Mouse (Mus musculus): ENCODE measurements around the gene Ptprj. TPM values are rescaled to one million over a fixed set of nuclear protein-coding genes. Genes with fewer than 3 reads are reported as not detected.

Gene Ptprj
- total and polyA plus RNA-seq, 3 experiments = 6.9 to 8.9 (median 7.3) TPM

GRCm38 (mm10) chr2:90624339-90624738 is 43.9 kb upstream of the Ptprj start:
- Histone ChIP-seq H3K4me1 (ENCODE audit: control insufficient read depth in 1 of 2, insufficient read depth in 2 of 2) (peaks cover 0 to 3% of the 10 kb centered on the region in 2 experiments; a peak in 1 of 4 replicates), H3K4me3 (replicated peaks in 1 of 3; ENCODE audit: low read depth in 2 of 3, low read length in 2 of 3, poor library complexity in 1 of 3) (no peak overlapping the region), H3K9me3 (replicated peaks; ENCODE audit: low read length) (no peaks in the 10 kb centered on the region), H3K9ac (ENCODE audit: insufficient read depth, low read depth) (no peak overlapping the region), H3K36me3 (replicated peaks in 1 of 2; ENCODE audit: control insufficient read depth in 1 of 2, insufficient read depth in 1 of 2, low read length in 1 of 2) (no peaks in the 10 kb centered on the region), H3K4me2 (ENCODE audit: insufficient read depth, low read depth, poor library complexity, severe bottlenecking) (no peak overlapping the region), H3K27ac (ENCODE audit: insufficient read depth, low read depth) (no peak overlapping the region), H3K79me2 (replicated peaks; ENCODE audit: control insufficient read depth, extremely low read depth, insufficient read depth, poor library complexity, severe bottlenecking) (no peaks in the 10 kb centered on the region), H3K27me3 (replicated peaks) (no peaks in the 10 kb centered on the region)
- in situ Hi-C loops (cut with MboI; ENCODE audit: low pct_ligation_motif_present, low pct_unique_long_range_greater_than_20kb, low sequenced_read_pairs) (no loop called here), dilution Hi-C loops (cut with MboI; ENCODE audit: extremely low pct_ligation_motif_present, extremely low pct_unique_long_range_greater_than_20kb, low sequenced_read_pairs) (no loop called here)
- DNase-seq (ENCODE audit: extremely low read depth) = no peak
- TF ChIP-seq MYC (IDR thresholded peaks at IDR 0.05; ENCODE audit: low read depth, low read length) = no peak
- no peak for TF ChIP-seq POLR2AphosphoS2 (IDR thresholded peaks at IDR 0.05; ENCODE audit: low read depth, low read length)
- no peak for TF ChIP-seq JUN (IDR thresholded peaks at IDR 0.05; ENCODE audit: insufficient read depth, low read depth, low read length)
- no peak for TF ChIP-seq MEF2A (IDR thresholded peaks at IDR 0.05; ENCODE audit: borderline replicate concordance, low read depth, low read length)
- no peak for TF ChIP-seq RCOR1 (conservative IDR thresholded peaks at IDR 0.05; ENCODE audit: low read depth, low read length)
- no peak for TF ChIP-seq CHD2 (IDR thresholded peaks at IDR 0.05; ENCODE audit: low read length)
- no peak for TF ChIP-seq ZMIZ1 (IDR thresholded peaks at IDR 0.05; ENCODE audit: low read depth, low read length)
- no peak for TF ChIP-seq NRF1 (IDR thresholded peaks at IDR 0.05; ENCODE audit: low read depth, low read length)
- no peak for TF ChIP-seq JUND (conservative IDR thresholded peaks at IDR 0.05; ENCODE audit: low read depth, low read length)
- TF ChIP-seq USF1 (IDR thresholded peaks at IDR 0.05; ENCODE audit: low read depth, low read length) = no peak
- TF ChIP-seq ZKSCAN1 (IDR thresholded peaks at IDR 0.05; ENCODE audit: borderline replicate concordance, low read depth, low read length) = no peak
- no peak for TF ChIP-seq POLR2A (IDR thresholded peaks at IDR 0.05; ENCODE audit: low read depth, low read length)
- TF ChIP-seq UBTF (IDR thresholded peaks at IDR 0.05; ENCODE audit: low read depth, low read length) = no peak
- TF ChIP-seq ZC3H11A (IDR thresholded peaks at IDR 0.05; ENCODE audit: low read depth, low read length) = no peak
- no peak for TF ChIP-seq E2F4 (IDR thresholded peaks at IDR 0.05; ENCODE audit: insufficient replicate concordance, low read depth, low read length)
- no peak for TF ChIP-seq ELF1 (IDR thresholded peaks at IDR 0.05; ENCODE audit: low read depth, low read length)
- TF ChIP-seq ETS1 (conservative IDR thresholded peaks at IDR 0.05; ENCODE audit: low read depth, low read length) = no peak
- TF ChIP-seq GABPA (IDR thresholded peaks at IDR 0.05; ENCODE audit: insufficient replicate concordance, low read depth, low read length) = no peak

GRCm38 (mm10) chr2:90620815-90621214 is 40.4 kb upstream of the Ptprj start:
- Histone ChIP-seq H3K36me3 (replicated peaks in 1 of 2; ENCODE audit: control insufficient read depth in 1 of 2, insufficient read depth in 1 of 2, low read length in 1 of 2) (no peaks in the 10 kb centered on the region), H3K27me3 (replicated peaks) (peaks cover 1% of the 10 kb centered on the region), H3K27ac (ENCODE audit: insufficient read depth, low read depth) (no peak overlapping the region), H3K4me2 (ENCODE audit: insufficient read depth, low read depth, poor library complexity, severe bottlenecking) (no peak overlapping the region), H3K9ac (ENCODE audit: insufficient read depth, low read depth) (no peak overlapping the region), H3K9me3 (replicated peaks; ENCODE audit: low read length) (no peaks in the 10 kb centered on the region), H3K4me1 (ENCODE audit: control insufficient read depth in 1 of 2, insufficient read depth in 2 of 2) (peaks cover 0 to 3% of the 10 kb centered on the region in 2 experiments; a peak in 1 of 4 replicates), H3K79me2 (replicated peaks; ENCODE audit: control insufficient read depth, extremely low read depth, insufficient read depth, poor library complexity, severe bottlenecking) (no peaks in the 10 kb centered on the region), H3K4me3 (replicated peaks in 1 of 3; ENCODE audit: low read depth in 2 of 3, low read length in 2 of 3, poor library complexity in 1 of 3) (no peak overlapping the region)
- dilution Hi-C loops (cut with MboI; ENCODE audit: extremely low pct_ligation_motif_present, extremely low pct_unique_long_range_greater_than_20kb, low sequenced_read_pairs) = no loop called here
- in situ Hi-C loops (cut with MboI; ENCODE audit: low pct_ligation_motif_present, low pct_unique_long_range_greater_than_20kb, low sequenced_read_pairs) = no loop called here
- DNase-seq (ENCODE audit: extremely low read depth) = no peak
- no peak for TF ChIP-seq MEF2A (IDR thresholded peaks at IDR 0.05; ENCODE audit: borderline replicate concordance, low read depth, low read length)
- TF ChIP-seq TCF12 (IDR thresholded peaks at IDR 0.05; ENCODE audit: low read depth, low read length) = no peak
- no peak for TF ChIP-seq KAT2A (IDR thresholded peaks at IDR 0.05; ENCODE audit: insufficient replicate concordance, low read length)
- TF ChIP-seq SIN3A (IDR thresholded peaks at IDR 0.05; ENCODE audit: low read length) = no peak
- TF ChIP-seq ETS1 (conservative IDR thresholded peaks at IDR 0.05; ENCODE audit: low read depth, low read length) = no peak
- TF ChIP-seq TBP (conservative IDR thresholded peaks at IDR 0.05; ENCODE audit: low read depth, low read length) = no peak
- no peak for TF ChIP-seq ZMIZ1 (IDR thresholded peaks at IDR 0.05; ENCODE audit: low read depth, low read length)
- TF ChIP-seq GABPA (IDR thresholded peaks at IDR 0.05; ENCODE audit: insufficient replicate concordance, low read depth, low read length) = no peak
- no peak for TF ChIP-seq ZKSCAN1 (IDR thresholded peaks at IDR 0.05; ENCODE audit: borderline replicate concordance, low read depth, low read length)
- TF ChIP-seq POLR2AphosphoS2 (IDR thresholded peaks at IDR 0.05; ENCODE audit: low read depth, low read length) = no peak
- TF ChIP-seq IRF4 (IDR thresholded peaks at IDR 0.05; ENCODE audit: low read depth, low read length) = no peak
- TF ChIP-seq CHD2 (IDR thresholded peaks at IDR 0.05; ENCODE audit: low read length) = no peak

Data from CH12.LX (cell line).